Mouse (Mus musculus): ENCODE results near the gene Kcnk1.
A peak's percentile ranks its signal among the peaks of the same experiment; 100 is the strongest.

DNA sequence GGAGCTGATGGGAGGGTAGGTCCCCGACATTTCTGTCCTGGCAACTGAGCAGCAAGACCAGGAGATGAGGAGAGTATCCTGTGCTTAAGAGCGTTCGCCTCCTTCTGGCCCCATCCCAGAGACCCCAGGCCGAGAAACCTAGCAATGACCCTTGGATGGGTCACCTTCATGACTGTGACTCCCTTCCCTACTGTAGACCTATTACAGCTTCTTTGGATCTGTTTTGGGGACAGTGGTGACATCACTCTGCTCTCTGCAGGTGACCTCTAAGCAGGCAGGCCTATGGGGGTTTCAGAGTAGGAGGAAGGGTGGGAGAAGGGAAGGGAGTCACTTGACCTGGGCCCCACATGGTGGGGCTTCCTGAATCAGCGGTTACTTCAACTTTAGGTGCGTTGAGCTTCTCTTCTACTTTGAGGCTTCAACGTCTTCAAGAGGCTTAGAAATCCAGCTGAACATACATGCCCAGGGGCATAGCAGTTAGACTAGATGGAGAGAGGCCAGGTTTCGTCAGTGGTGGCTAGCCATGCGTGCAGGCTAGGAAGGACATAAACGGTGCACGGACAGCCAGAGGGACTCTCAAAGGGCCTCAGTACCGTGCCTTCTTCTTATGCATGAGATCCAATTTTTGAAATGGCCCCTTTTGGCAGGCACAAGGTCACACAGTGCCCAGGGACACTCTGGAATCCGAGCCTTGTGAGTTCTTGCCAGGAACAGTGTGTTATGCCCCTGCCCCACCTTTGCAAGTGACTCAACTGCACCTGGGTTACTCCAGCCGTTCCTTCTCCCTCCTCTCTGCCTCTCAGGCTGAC, 1.3 kb downstream of the Kcnk1 start:
- TF ChIP-seq CTCF (IDR thresholded peaks at IDR 0.05; ENCODE audit: borderline replicate concordance, insufficient read depth, low read depth, low read length) (no peak), POLR2A (IDR thresholded peaks at IDR 0.05; ENCODE audit: borderline replicate concordance, insufficient read depth, low read length) (peak; percentile 11; the same call in 1 of the 2 replicates)
